Mouse (Mus musculus) forebrain, embryonic 13.5 days (tissue): Measurements from ENCODE around the gene Rgs13. TPM values are rescaled to one million over a fixed set of nuclear protein-coding genes. Genes with fewer than 3 reads are reported as not detected.

Experiments
- polyA plus RNA-seq: library from polyadenylated mRNA; unstranded; fragments of >200 nt; fragmentation: Nextera tagmentation; extraction: Ambion mirVana; gene quantifications from 2 replicates; pipeline ENCODE4 v1.2.1, GENCODE M21; 2015

Rgs13 gene
- polyA plus RNA-seq, 1 experiment from 2014 or later: 3.3 TPM

Other genes with a start within 250 kb of the Rgs13 start
- gene Rgs2, start 173.2 kb downstream of the Rgs13 start, polyA plus RNA-seq: 97.9 and 101 TPM in 2 replicates
- not detected in 2 replicates for gene Rgs1, start 71.9 kb upstream of the Rgs13 start, polyA plus RNA-seq